Comparison of ENCODE assay signal across 8 mouse cellular contexts in the genomic region with DNA sequence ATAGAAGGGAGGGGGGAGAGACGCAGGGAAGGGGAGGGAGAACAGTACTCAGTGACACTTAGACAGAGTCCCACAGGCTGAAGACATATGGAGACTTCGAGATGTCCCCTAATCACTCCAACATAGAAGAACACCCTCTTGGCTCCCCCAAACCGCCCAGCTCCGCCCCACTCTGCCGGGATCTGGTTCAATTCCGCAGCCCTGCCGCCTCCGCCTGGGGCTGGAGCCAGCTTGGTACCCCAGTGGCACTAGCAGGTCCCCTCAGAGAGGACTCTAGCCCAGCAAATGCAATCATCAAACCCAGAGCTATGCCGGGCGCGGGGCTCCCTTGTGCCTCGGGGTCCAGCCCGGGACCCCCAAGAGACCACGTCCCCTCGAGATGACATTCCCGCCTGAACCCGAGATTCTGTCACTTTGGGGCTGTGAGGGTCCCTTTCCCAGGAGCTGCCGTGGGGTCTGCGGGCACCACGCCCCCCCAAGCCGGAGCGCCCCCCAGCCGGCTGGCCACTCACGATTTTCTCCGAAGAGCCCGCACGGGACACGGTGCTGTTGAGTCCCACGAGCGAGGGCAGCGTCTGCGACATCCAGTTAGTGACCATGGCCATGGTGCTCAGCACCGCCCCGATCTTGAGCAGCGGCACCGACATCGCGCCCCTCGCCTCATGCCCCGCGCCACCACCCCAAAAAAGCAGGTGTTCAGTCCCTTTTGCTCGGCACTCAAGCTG. TPM values are rescaled to one million over a fixed set of nuclear protein-coding genes. Genes with fewer than 3 reads are reported as not detected.
DNase-seq lines count a peak whose midpoint lies in the region; ATAC-seq lines count a peak whose summit lies in the region.

No protein-coding gene starts in this region.

- DNase-seq in heart, adult 11 months = no peak
- DNase-seq in thymus, postnatal 4 days = peak; percentile 17
- no peak for DNase-seq in thymus, postnatal 25 days
- DNase-seq in spleen, adult 18-20 months = no peak
- no peak for DNase-seq in adrenal gland, adult 8-10 months

- H3K27me3 ChIP-seq in heart, embryonic 15.5 days = peaks cover 80% of the 10 kb centered on the region
- peaks cover 82% of the 10 kb centered on the region for H3K27me3 ChIP-seq in limb, embryonic 12.5 days
- H3K27me3 ChIP-seq in stomach, embryonic 15.5 days (replicated peaks) = peaks cover 46% of the 10 kb centered on the region

- no peaks in the 10 kb centered on the region for H3K36me3 ChIP-seq in heart, embryonic 15.5 days
- H3K36me3 ChIP-seq in limb, embryonic 12.5 days = no peaks in the 10 kb centered on the region
- H3K36me3 ChIP-seq in stomach, embryonic 15.5 days = no peaks in the 10 kb centered on the region

- WGBS in heart, embryonic 15.5 days = 3% methylated on average over 42 of the region's 42 CpGs
- WGBS in limb, embryonic 12.5 days = under 1% methylated on average over 42 of the region's 42 CpGs
- 3% methylated on average over 42 of the region's 42 CpGs for WGBS in stomach, embryonic 15.5 days

- peak overlapping the region; percentile 55 for H3K4me3 ChIP-seq in heart, embryonic 15.5 days
- H3K4me3 ChIP-seq in limb, embryonic 12.5 days (replicated peaks) = peak overlapping the region; percentile 60
- peak overlapping the region; percentile 48 for H3K4me3 ChIP-seq in stomach, embryonic 15.5 days (replicated peaks)

- no peak overlapping the region for H3K27ac ChIP-seq in heart, embryonic 15.5 days
- no peak overlapping the region for H3K27ac ChIP-seq in limb, embryonic 12.5 days
- no peak overlapping the region for H3K27ac ChIP-seq in stomach, embryonic 15.5 days

- no peaks in the 10 kb centered on the region for H3K9me3 ChIP-seq in heart, embryonic 15.5 days (replicated peaks)
- H3K9me3 ChIP-seq in limb, embryonic 12.5 days = no peaks in the 10 kb centered on the region
- no peaks in the 10 kb centered on the region for H3K9me3 ChIP-seq in stomach, embryonic 15.5 days

- peaks cover 21% of the 10 kb centered on the region for H3K4me1 ChIP-seq in heart, embryonic 15.5 days (replicated peaks)
- peaks cover 23% of the 10 kb centered on the region for H3K4me1 ChIP-seq in limb, embryonic 12.5 days (replicated peaks)
- H3K4me1 ChIP-seq in stomach, embryonic 15.5 days = peaks cover 25% of the 10 kb centered on the region

- H3K9ac ChIP-seq in heart, embryonic 15.5 days = peak overlapping the region; percentile 46
- peak overlapping the region; percentile 49 for H3K9ac ChIP-seq in limb, embryonic 12.5 days (replicated peaks)
- H3K9ac ChIP-seq in stomach, embryonic 15.5 days = no peak overlapping the region

- peak overlapping the region; percentile 97 for H3K4me2 ChIP-seq in heart, embryonic 15.5 days
- H3K4me2 ChIP-seq in limb, embryonic 12.5 days = peak overlapping the region; percentile 98
- peak overlapping the region; percentile 97 for H3K4me2 ChIP-seq in stomach, embryonic 15.5 days

- ATAC-seq in heart, embryonic 15.5 days (replicated peaks; ENCODE audit: insufficient number of reproducible peaks, insufficient read depth, low FRiP score, low read depth) = no peak
- no peak; the same call in 1 of the 2 replicates for ATAC-seq in limb, embryonic 12.5 days (ENCODE audit: insufficient number of reproducible peaks, insufficient read depth, low FRiP score, low TSS enrichment, low read depth)
- no peak for ATAC-seq in stomach, embryonic 15.5 days (ENCODE audit: insufficient read depth, low FRiP score, low read depth)

RNA-seq across cellular contexts. Expression of gene Olfm2, which starts 19.9 kb away (rescaled TPM):
- 1.00 and 3.1 TPM in 2 replicates for polyA plus RNA-seq in heart, embryonic 15.5 days (2015; fragmentation: Nextera tagmentation; extraction: Ambion mirVana)
- 2.9 and 3.3 TPM in 2 replicates for polyA plus RNA-seq in limb, embryonic 12.5 days (2016; fragmentation: Nextera tagmentation; extraction: Ambion mirVana)
- 6.7 and 7.5 TPM in 2 replicates for polyA plus RNA-seq in stomach, embryonic 15.5 days (2015; fragmentation: Nextera tagmentation; extraction: Ambion mirVana)
- 1 to 10 TPM in 1 of 4 experiments, under 1 TPM in 3; 0.42 to 1.1 (median 0.71) TPM for total RNA-seq in adrenal gland, adult 8-10 months (2022)
